Mouse (Mus musculus): ENCODE results near the gene Pfas. TPM values are rescaled to one million over a fixed set of nuclear protein-coding genes. Genes with fewer than 3 reads are reported as not detected.
A peak's percentile ranks its signal among the peaks of the same experiment; 100 is the strongest.
"Not testable (repeated sequence)": the region's sequence is repeated elsewhere in the genome, so short reads cannot be mapped to it uniquely, and the experiment has no call there.

Gene Pfas
- total RNA-seq, 1 experiment = 119 TPM

DNA sequence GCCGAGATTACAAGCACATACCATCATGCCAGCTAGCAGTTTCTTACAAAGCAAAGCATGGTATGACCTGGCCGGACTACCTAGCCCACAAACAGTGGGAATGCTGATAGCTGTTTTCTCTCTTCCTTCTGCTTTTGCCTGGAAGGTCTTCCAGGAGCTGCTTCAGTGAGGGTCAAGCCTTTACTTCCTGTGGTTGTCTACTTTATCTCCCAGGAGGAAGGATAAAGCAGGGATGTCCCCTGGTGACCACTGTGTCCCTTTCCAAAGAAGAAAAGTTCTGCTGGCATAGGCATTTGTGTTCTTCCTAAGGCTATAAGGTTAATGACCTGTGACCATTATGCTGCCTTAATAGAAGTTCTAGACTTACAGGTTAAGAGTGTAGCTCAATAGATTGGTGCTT lies 44.9 kb downstream of the Pfas start:
- H3K9me3 ChIP-seq (ENCODE audit: control insufficient read depth, insufficient read depth, low read depth, low read length) = no peaks in the 10 kb centered on the region
- H3K36me3 ChIP-seq (ENCODE audit: control insufficient read depth, insufficient read depth, low read length, poor library complexity, severe bottlenecking) = no peaks in the 10 kb centered on the region
- no peak overlapping the region for H3K4me3 ChIP-seq (ENCODE audit: insufficient read depth in 1 of 2, low read depth in 1 of 2, low read length in 2 of 2, poor library complexity in 1 of 2, severe bottlenecking in 1 of 2)
- in situ Hi-C loops (cut with MboI; ENCODE audit: low sequenced_read_pairs in 2 of 2, unreplicated experiment in 2 of 2) = no loop called here
- no peak overlapping the region for H3K27ac ChIP-seq (ENCODE audit: insufficient read depth, low read depth, low read length, poor library complexity, severe bottlenecking)
- peaks cover 4% of the 10 kb centered on the region in 2 experiments; a peak in 1 of 4 replicates for H3K4me1 ChIP-seq (ENCODE audit: control insufficient read depth in 2 of 2, insufficient read depth in 2 of 2, low read length in 2 of 2, poor library complexity in 1 of 2)
- TF ChIP-seq ZNF384 (IDR thresholded peaks at IDR 0.05; ENCODE audit: low read depth, low read length) (no peak), MAFK (IDR thresholded peaks at IDR 0.05; ENCODE audit: insufficient read depth, low read depth, low read length) (no peak), ZC3H11A (IDR thresholded peaks at IDR 0.05; ENCODE audit: borderline replicate concordance, low read depth, low read length) (no peak), HCFC1 (IDR thresholded peaks at IDR 0.05; ENCODE audit: borderline replicate concordance, insufficient read depth, low read length) (no peak), CHD2 (IDR thresholded peaks at IDR 0.05; ENCODE audit: low read depth, low read length) (no peak)
- DNase-seq (ENCODE audit: low read depth, low spot score) = no peak
- no peak overlapping the region for H3K9ac ChIP-seq (ENCODE audit: insufficient read depth, low read depth, low read length, poor library complexity, severe bottlenecking)

DNA sequence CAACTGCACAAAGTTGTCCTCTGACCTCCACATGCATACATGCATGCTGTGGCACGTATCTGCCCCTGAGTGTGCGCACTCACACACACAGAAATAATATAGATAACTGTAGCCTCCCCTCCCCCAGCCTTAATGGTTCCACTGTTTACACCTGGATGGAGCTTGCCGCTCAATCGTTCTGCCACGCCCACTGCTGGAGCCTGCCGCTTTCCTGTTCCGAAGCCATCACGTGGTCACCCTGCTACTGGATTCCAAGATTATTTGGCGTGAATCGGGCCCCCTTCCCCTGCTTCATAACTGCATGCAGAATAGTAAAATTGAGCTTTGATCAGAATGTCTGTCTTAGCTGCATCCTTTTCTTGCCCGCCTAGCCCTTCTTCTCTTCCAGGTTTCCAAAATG lies 46.1 kb downstream of the Pfas start:
- H3K9me3 ChIP-seq (ENCODE audit: control insufficient read depth, insufficient read depth, low read depth, low read length); DNase-seq (ENCODE audit: low read depth, low spot score); in situ Hi-C loops (cut with MboI; ENCODE audit: low sequenced_read_pairs in 2 of 2, unreplicated experiment in 2 of 2); H3K36me3 ChIP-seq (ENCODE audit: control insufficient read depth, insufficient read depth, low read length, poor library complexity, severe bottlenecking); H3K9ac ChIP-seq (ENCODE audit: insufficient read depth, low read depth, low read length, poor library complexity, severe bottlenecking); H3K4me3 ChIP-seq (ENCODE audit: insufficient read depth in 1 of 2, low read depth in 1 of 2, low read length in 2 of 2, poor library complexity in 1 of 2, severe bottlenecking in 1 of 2); H3K4me1 ChIP-seq (ENCODE audit: control insufficient read depth in 2 of 2, insufficient read depth in 2 of 2, low read length in 2 of 2, poor library complexity in 1 of 2); H3K27ac ChIP-seq (ENCODE audit: insufficient read depth, low read depth, low read length, poor library complexity, severe bottlenecking): not testable (repeated sequence)

DNA sequence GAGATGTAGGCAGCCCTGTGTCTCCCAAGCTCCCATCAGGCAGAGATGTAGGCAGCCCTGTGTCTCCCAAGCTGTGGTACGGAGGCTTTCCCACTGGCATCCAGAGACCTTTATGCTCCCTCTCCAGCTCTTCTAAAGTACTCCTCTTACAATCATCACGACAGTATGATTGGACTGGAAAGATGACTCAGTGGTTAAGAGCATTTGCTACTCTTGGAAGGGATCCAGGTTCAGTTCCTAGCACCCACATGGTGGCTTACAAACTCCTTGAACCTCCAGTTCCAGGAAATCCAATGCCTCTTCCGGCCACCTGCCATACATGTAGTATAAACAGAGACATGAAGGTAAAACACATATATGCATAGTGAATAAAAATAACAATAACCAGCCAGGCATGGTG lies 46.7 kb downstream of the Pfas start:
- Histone ChIP-seq H3K4me1 (ENCODE audit: control insufficient read depth in 2 of 2, insufficient read depth in 2 of 2, low read length in 2 of 2, poor library complexity in 1 of 2) (peaks cover 8 to 11% of the 10 kb centered on the region in 2 experiments; a peak in 2 of 4 replicates), H3K9ac (ENCODE audit: insufficient read depth, low read depth, low read length, poor library complexity, severe bottlenecking) (no peak overlapping the region), H3K27ac (ENCODE audit: insufficient read depth, low read depth, low read length, poor library complexity, severe bottlenecking) (no peak overlapping the region; the same call in 1 of the 2 replicates), H3K4me3 (ENCODE audit: insufficient read depth in 1 of 2, low read depth in 1 of 2, low read length in 2 of 2, poor library complexity in 1 of 2, severe bottlenecking in 1 of 2) (no peak overlapping the region), H3K9me3 (ENCODE audit: control insufficient read depth, insufficient read depth, low read depth, low read length) (no peaks in the 10 kb centered on the region), H3K36me3 (ENCODE audit: control insufficient read depth, insufficient read depth, low read length, poor library complexity, severe bottlenecking) (no peaks in the 10 kb centered on the region)
- in situ Hi-C loops (cut with MboI; ENCODE audit: low sequenced_read_pairs in 2 of 2, unreplicated experiment in 2 of 2) = no loop called here
- TF ChIP-seq ZC3H11A (IDR thresholded peaks at IDR 0.05; ENCODE audit: borderline replicate concordance, low read depth, low read length) (no peak), MAFK (IDR thresholded peaks at IDR 0.05; ENCODE audit: insufficient read depth, low read depth, low read length) (no peak), CHD2 (IDR thresholded peaks at IDR 0.05; ENCODE audit: low read depth, low read length) (no peak), ZNF384 (IDR thresholded peaks at IDR 0.05; ENCODE audit: low read depth, low read length) (no peak), HCFC1 (IDR thresholded peaks at IDR 0.05; ENCODE audit: borderline replicate concordance, insufficient read depth, low read length) (no peak)
- no peak for DNase-seq (ENCODE audit: low read depth, low spot score)

DNA sequence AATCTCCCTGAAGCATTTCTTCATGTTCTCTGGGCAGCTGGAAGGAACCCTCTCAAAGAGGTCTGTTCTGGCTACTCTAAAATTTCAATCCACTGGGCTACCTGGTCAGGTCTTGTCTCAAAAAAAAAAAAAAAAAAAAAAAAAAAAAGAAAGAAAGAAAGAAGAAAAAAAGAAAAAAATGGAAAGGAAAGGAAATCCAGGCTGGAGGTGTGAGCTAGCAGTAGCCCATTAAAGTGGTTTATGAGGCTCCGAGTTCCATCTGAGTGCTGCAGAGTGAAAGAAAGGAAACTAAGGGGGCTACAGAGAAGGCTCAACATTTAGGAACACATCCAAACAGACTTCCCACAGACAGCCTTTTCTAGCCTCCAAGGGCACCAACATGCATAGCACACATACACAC lies 50.3 kb downstream of the Pfas start:
- TF ChIP-seq ZNF384 (IDR thresholded peaks at IDR 0.05; ENCODE audit: low read depth, low read length) (peak; percentile 93), CHD2 (IDR thresholded peaks at IDR 0.05; ENCODE audit: low read depth, low read length) (no peak), MAFK (IDR thresholded peaks at IDR 0.05; ENCODE audit: insufficient read depth, low read depth, low read length) (no peak)
- in situ Hi-C loops (cut with MboI; ENCODE audit: low sequenced_read_pairs in 2 of 2, unreplicated experiment in 2 of 2) = no loop called here
- Histone ChIP-seq H3K4me1 (ENCODE audit: control insufficient read depth in 2 of 2, insufficient read depth in 2 of 2, low read length in 2 of 2, poor library complexity in 1 of 2) (peaks cover 6 to 17% of the 10 kb centered on the region in 2 experiments; a peak in 3 of 4 replicates), H3K36me3 (ENCODE audit: control insufficient read depth, insufficient read depth, low read length, poor library complexity, severe bottlenecking) (no peaks in the 10 kb centered on the region; the same call in 1 of the 2 replicates), H3K27ac (ENCODE audit: insufficient read depth, low read depth, low read length, poor library complexity, severe bottlenecking) (no peak overlapping the region), H3K9ac (ENCODE audit: insufficient read depth, low read depth, low read length, poor library complexity, severe bottlenecking) (no peak overlapping the region; the same call in 1 of the 2 replicates), H3K9me3 (ENCODE audit: control insufficient read depth, insufficient read depth, low read depth, low read length) (no peaks in the 10 kb centered on the region), H3K4me3 (ENCODE audit: insufficient read depth in 1 of 2, low read depth in 1 of 2, low read length in 2 of 2, poor library complexity in 1 of 2, severe bottlenecking in 1 of 2) (no peak overlapping the region)
- no peak for DNase-seq (ENCODE audit: low read depth, low spot score)

DNA sequence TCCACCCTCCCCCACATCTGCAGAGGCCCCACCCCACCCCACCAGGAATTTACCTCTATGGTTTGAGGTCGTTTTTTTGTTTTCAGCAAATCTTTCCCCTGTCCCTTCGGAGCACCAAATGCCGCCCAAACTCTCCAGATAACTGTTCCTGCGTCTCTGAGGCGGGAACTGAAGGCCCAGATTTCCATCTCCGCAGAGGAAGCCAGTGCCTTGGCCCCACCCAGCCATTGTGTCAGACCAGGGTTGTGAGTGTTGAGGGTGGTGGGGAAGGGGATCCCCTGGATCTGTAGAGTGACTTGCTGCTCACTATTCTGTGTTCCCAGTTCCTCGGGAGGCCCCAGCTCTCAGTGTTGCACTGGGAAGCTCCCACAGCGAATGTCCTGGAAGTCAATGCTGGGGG lies 51.0 kb downstream of the Pfas start, which contains the start of gene Arhgef15:
TSS of gene Arhgef15 (minus strand) at position 173 of the 400 bp plus-strand sequence.
- H3K9me3 ChIP-seq (ENCODE audit: control insufficient read depth, insufficient read depth, low read depth, low read length) = no peaks in the 10 kb centered on the region
- in situ Hi-C loops (cut with MboI; ENCODE audit: low sequenced_read_pairs in 2 of 2, unreplicated experiment in 2 of 2) = no loop called here
- H3K4me3 ChIP-seq (ENCODE audit: insufficient read depth in 1 of 2, low read depth in 1 of 2, low read length in 2 of 2, poor library complexity in 1 of 2, severe bottlenecking in 1 of 2) = peak within 1 kb of the TSS; percentile 37 to 61
- TF ChIP-seq HCFC1 (IDR thresholded peaks at IDR 0.05; ENCODE audit: borderline replicate concordance, insufficient read depth, low read length) = no peak
- no peak for TF ChIP-seq ZC3H11A (IDR thresholded peaks at IDR 0.05; ENCODE audit: borderline replicate concordance, low read depth, low read length)
- no peak for TF ChIP-seq ZNF384 (IDR thresholded peaks at IDR 0.05; ENCODE audit: low read depth, low read length)
- no peak for TF ChIP-seq CHD2 (IDR thresholded peaks at IDR 0.05; ENCODE audit: low read depth, low read length)
- no peak for TF ChIP-seq MAFK (IDR thresholded peaks at IDR 0.05; ENCODE audit: insufficient read depth, low read depth, low read length)
- DNase-seq (ENCODE audit: low read depth, low spot score) = no peak
- H3K4me1 ChIP-seq (ENCODE audit: control insufficient read depth in 2 of 2, insufficient read depth in 2 of 2, low read length in 2 of 2, poor library complexity in 1 of 2) = peaks cover 3 to 17% of the 10 kb centered on the region in 2 experiments; a peak in 3 of 4 replicates
- H3K36me3 ChIP-seq (ENCODE audit: control insufficient read depth, insufficient read depth, low read length, poor library complexity, severe bottlenecking) = no peaks in the 10 kb centered on the region; the same call in 1 of the 2 replicates
- peak within 1 kb of the TSS; percentile 41 for H3K9ac ChIP-seq (ENCODE audit: insufficient read depth, low read depth, low read length, poor library complexity, severe bottlenecking)
- H3K27ac ChIP-seq (ENCODE audit: insufficient read depth, low read depth, low read length, poor library complexity, severe bottlenecking) = no peak within 1 kb of the TSS

All from ES-E14 (cell line).